Mouse (Mus musculus) lung, postnatal 0 days (tissue): Measurements from ENCODE around the gene Kcnv2. TPM values are rescaled to one million over a fixed set of nuclear protein-coding genes. Genes with fewer than 3 reads are reported as not detected.

Experiments
- ATAC-seq: fragments of 200-750 bp; cut with Nextera tagmentation; 2 replicates; pipeline ENCODE4 v1.8.0; 2017; ENCODE audit warnings: moderate library complexity
- DNase-seq: peaks from one replicate; pipeline ENCODE4 v3.0.0-alpha.2; 2016; ENCODE audit warnings: low spot score
- H3K27ac ChIP-seq: fragments of 300-500 bp; sonication (generic); 2 replicates; pipeline ENCODE4 v1.5.1; 2014; ENCODE audit warnings: antibody characterized with exemption, mild to moderate bottlenecking, low read length, mixed read lengths
- H3K27me3 ChIP-seq: fragments of 300-500 bp; sonication (generic); replicated peaks from 2 replicates; pipeline ENCODE4 v1.6.1; 2014; ENCODE audit warnings: low read length, mixed read lengths; ENCODE audit not compliant: insufficient read depth
- H3K36me3 ChIP-seq: fragments of 300-500 bp; sonication (generic); 2 replicates; pipeline ENCODE4 v1.6.1; 2014; ENCODE audit warnings: low read length, mixed read lengths; ENCODE audit not compliant: insufficient read depth
- H3K4me1 ChIP-seq: fragments of 300-500 bp; sonication (generic); 2 replicates; pipeline ENCODE4 v1.6.1; 2014; ENCODE audit warnings: antibody characterized with exemption, low read depth, low read length, mixed read lengths; ENCODE audit not compliant: insufficient read depth
- H3K4me2 ChIP-seq: fragments of 300-500 bp; sonication (generic); replicated peaks from 2 replicates; pipeline ENCODE4 v1.6.1; 2014; ENCODE audit warnings: low read depth, mild to moderate bottlenecking, low read length, moderate library complexity, mixed read lengths
- H3K4me3 ChIP-seq: fragments of 300-500 bp; sonication (generic); 2 replicates; pipeline ENCODE4 v1.5.1; 2014; ENCODE audit warnings: low read depth, low read length
- H3K9ac ChIP-seq: fragments of 300-500 bp; sonication (generic); replicated peaks from 2 replicates; pipeline ENCODE4 v1.6.1; 2014; ENCODE audit warnings: low read depth, mild to moderate bottlenecking
- H3K9me3 ChIP-seq: fragments of 300-500 bp; sonication (generic); 2 replicates; pipeline ENCODE4 v1.6.1; 2016; ENCODE audit warnings: low read length, mixed read lengths
- CTCF ChIP-seq: IDR thresholded peaks from 2 replicates; pipeline ENCODE4 v1.5.1; 2016; ENCODE audit warnings: antibody characterized with exemption, mild to moderate bottlenecking
- EP300 ChIP-seq: IDR thresholded peaks from 2 replicates; pipeline ENCODE4 v1.6.1; 2016; ENCODE audit warnings: antibody characterized with exemption, mild to moderate bottlenecking, control low read depth
- WGBS: fragments of 180-500 bp; shearing (Covaris S2); extraction: QIAGEN DNeasy Blood & Tissue Kit; methylation state at CpG from one replicate; pipeline ENCODE4 v1.1.7; 2014; 5-methylcytosine and 5-hydroxymethylcytosine counted together
- polyA plus RNA-seq: library from polyadenylated mRNA; unstranded; fragments of >200 nt; fragmentation: Nextera tagmentation; extraction: Ambion mirVana; gene quantifications from 2 replicates; pipeline ENCODE4 v1.2.1, GENCODE M21; 2015

Gene Kcnv2
- polyA plus RNA-seq, 1 experiment from 2014 or later: not detected

DNA sequence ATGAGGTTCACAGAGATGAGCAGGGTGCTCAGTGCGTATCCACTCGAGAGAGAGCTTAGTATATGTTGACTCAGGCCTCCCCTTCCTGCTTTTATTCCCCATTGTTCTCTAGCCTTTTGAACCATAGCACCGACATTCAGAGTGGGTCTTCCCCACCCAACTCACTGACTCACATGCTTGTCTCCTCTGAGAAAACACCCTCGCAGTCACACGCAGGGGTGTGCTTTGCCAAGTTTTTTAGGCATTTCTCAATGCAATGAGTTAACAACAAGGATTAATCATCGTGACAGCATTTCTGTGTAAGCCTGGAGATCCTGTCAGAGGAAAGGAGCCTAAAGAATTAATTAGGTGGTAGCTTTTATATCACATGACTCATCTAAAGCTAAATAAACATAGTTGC, 29.3 kb downstream of the Kcnv2 start:
- TF ChIP-seq EP300 (peak; percentile 94), CTCF (no peak)
- Histone ChIP-seq H3K4me2 (no peak overlapping the region), H3K27ac (no peak overlapping the region), H3K4me1 (no peaks in the 10 kb centered on the region), H3K27me3 (no peaks in the 10 kb centered on the region), H3K9me3 (no peaks in the 10 kb centered on the region), H3K4me3 (no peak overlapping the region), H3K36me3 (no peaks in the 10 kb centered on the region), H3K9ac (no peak overlapping the region)
- 32% methylated on average over 6 of the region's 6 CpGs for WGBS
- ATAC-seq (peak; percentile 90), DNase-seq (peak; percentile 82)

DNA sequence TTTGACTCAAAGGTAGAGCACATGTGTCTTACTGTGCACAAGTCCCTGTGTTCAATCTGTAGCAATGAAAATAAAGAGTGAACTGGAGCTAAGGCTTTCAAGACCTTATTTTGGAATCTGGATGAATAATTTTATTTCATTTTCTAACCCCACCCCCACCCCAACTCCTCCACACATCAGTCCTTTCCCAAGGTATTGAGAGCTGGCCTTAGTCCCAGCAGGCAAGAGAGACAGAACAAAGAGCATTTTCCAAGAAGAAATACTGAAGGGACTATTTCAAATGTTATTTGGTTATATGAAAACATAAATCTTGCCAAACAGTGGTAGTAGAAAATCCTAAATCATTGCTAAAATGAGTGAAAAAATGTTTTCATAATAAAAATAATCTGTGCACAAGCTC, 38.0 kb downstream of the Kcnv2 start:
- ATAC-seq: no peak
- DNase-seq: no peak
- TF ChIP-seq CTCF: no peak
- Histone ChIP-seq H3K27ac (no peak overlapping the region), H3K4me1 (no peaks in the 10 kb centered on the region), H3K9me3 (no peaks in the 10 kb centered on the region), H3K27me3 (no peaks in the 10 kb centered on the region), H3K9ac (no peak overlapping the region), H3K4me2 (no peak overlapping the region), H3K36me3 (no peaks in the 10 kb centered on the region), H3K4me3 (no peak overlapping the region)

DNA sequence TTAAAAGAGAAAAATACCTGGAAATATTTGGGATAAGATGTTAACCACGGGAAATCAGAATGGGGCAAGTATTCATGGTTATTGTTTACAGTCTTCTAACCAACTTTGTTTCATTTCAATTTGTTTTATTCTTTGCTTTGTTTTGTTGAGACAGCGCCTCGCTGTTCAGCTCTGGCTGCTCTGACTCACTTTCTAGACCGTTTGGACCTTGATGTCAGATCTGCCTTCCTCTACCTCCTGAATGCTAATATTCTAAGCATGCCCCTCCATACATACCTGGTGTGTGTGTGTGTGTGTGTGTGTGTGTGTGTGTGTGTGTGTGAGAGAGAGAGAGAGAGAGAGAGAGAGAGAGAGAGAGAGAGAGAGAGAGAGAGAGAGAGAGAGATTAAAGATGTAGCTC, 41.5 kb downstream of the Kcnv2 start:
- Histone ChIP-seq H3K9ac (peak overlapping the region; percentile 43; the same call in 1 of the 2 replicates), H3K27ac (no peak overlapping the region), H3K4me1 (no peaks in the 10 kb centered on the region), H3K4me2 (peak overlapping the region; percentile 53), H3K4me3 (peak overlapping the region; percentile 28), H3K36me3 (no peaks in the 10 kb centered on the region), H3K27me3 (no peaks in the 10 kb centered on the region), H3K9me3 (no peaks in the 10 kb centered on the region)
- ATAC-seq (no peak), DNase-seq (no peak)
- TF ChIP-seq EP300 (no peak), CTCF (no peak)
- WGBS: 44% methylated on average over 4 of the region's 4 CpGs

DNA sequence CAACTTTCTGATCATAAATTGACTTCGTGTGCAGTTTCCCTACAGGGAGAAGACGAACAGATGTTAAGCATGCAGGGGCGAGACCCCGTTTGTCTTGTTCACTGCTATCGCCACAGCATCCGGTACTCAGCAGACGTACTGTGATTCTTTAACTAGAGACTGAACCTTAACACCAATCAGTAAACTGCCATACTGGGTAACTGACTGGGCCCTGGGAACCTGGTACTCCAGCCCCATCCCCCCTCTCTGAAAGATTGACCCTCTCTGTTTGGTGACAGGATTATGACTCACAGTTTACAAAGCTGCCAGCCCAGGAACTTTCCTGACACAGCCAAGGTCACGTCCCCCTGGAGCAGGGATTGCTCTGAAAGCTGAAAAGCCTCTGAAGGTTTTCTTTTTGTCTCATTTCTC, 42.1 kb downstream of the Kcnv2 start:
- WGBS: 4% methylated on average over 8 of the region's 8 CpGs
- Histone ChIP-seq H3K9me3 (no peaks in the 10 kb centered on the region), H3K27ac (no peak overlapping the region), H3K4me2 (peak overlapping the region; percentile 53), H3K4me3 (peak overlapping the region; percentile 28), H3K36me3 (no peaks in the 10 kb centered on the region), H3K27me3 (no peaks in the 10 kb centered on the region), H3K4me1 (no peaks in the 10 kb centered on the region), H3K9ac (peak overlapping the region; percentile 43; the same call in 1 of the 2 replicates)
- DNase-seq (peak; percentile 57), ATAC-seq (peak; percentile 70)
- no peak for TF ChIP-seq EP300
- no peak for TF ChIP-seq CTCF

DNA sequence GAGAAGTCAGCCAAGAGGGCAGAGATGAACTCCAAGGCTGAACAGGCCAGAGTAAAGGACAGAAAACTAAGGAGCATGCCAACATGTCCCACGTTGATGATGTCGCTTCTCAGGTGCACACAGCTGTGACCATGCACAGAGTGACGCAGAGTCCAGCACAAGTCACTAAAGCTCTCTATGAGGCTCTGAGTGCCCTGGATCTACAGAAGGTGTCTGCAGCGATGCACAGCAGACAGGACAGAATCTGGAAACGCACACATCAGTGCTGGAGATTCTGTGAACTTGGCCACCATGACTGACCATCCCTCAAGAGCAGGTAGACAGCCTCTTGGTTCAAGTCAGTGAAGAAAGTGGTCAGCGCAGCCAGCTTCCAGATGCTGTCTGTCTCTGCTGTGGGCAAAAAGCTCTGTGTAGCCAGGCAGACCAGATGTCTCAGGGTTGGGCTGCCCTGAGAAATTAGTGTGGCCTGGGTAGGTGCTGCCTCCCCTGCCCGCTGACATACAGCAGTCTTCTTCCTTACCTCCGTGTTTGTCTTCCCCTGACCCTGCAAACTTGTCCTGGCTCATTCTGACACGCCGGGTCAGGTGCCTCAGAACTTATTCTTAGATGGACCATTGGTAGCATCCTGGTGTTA, 43.8 kb downstream of the Kcnv2 start:
- Histone ChIP-seq H3K9me3 (no peaks in the 10 kb centered on the region), H3K4me1 (no peaks in the 10 kb centered on the region), H3K4me2 (no peak overlapping the region), H3K27me3 (no peaks in the 10 kb centered on the region), H3K4me3 (no peak overlapping the region), H3K36me3 (no peaks in the 10 kb centered on the region), H3K27ac (no peak overlapping the region), H3K9ac (no peak overlapping the region)
- 81% methylated on average over 10 of the region's 10 CpGs for WGBS
- TF ChIP-seq CTCF: no peak
- no peak for TF ChIP-seq EP300
- ATAC-seq (no peak), DNase-seq (no peak)

DNA sequence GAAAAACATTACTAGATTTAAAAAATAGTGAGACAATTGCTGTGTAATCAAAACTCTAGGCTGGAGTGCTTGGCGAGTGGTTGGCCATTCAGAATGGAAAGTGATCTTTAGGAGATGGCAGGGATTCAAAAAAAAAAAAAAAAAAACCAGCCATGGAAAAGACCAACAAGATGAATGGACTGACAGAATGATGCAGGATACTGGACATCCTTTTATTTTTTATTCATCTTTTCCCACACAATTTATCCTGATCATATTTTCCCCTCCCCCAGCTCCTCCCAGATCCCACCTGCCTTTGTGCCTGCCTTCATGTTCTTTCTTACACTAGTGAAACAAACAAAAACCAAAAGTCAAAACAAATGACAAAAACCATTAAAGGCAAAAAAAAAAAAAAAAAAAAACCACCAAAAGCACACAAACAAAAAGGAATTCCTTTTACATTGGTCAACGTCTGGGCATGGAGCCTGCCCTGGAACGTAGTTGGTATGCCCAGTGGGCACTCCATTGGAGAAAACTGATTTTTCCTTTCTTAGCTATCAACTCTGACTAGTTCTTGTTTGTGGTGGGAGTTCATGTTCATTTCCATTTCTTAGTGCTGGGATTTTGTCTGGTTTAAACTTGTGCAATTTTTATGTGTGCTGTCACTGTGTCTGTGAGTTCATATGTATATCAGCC, 47.2 kb downstream of the Kcnv2 start:
- WGBS: 35% methylated on average over 3 of the region's 3 CpGs
- no peak for TF ChIP-seq CTCF
- no peaks in the 10 kb centered on the region for H3K27me3 ChIP-seq
- H3K4me1 ChIP-seq: no peaks in the 10 kb centered on the region
- DNase-seq (peak; percentile 20), ATAC-seq (peak; percentile 40; the same call in 1 of the 2 replicates)
- H3K36me3 ChIP-seq: no peaks in the 10 kb centered on the region
- no peaks in the 10 kb centered on the region for H3K9me3 ChIP-seq
- no peak overlapping the region for H3K27ac ChIP-seq
- H3K4me2 ChIP-seq: no peak overlapping the region
- H3K4me3 ChIP-seq: no peak overlapping the region
- H3K9ac ChIP-seq: no peak overlapping the region
